ENCODE assay signal across 26 mouse cellular contexts in genomic region chrX:98874086-98874485, GRCm38 (mm10). TPM values are rescaled to one million over a fixed set of nuclear protein-coding genes. Genes with fewer than 3 reads are reported as not detected.
"Had no signal": no experiment of that assay in that cellular context is flagged by ENCODE, and none has a peak within 500 bp of the region (broad histone marks: within the 10 kb centered on the region; RNA-seq: fewer than 3 reads in every experiment).

No protein-coding gene starts in this region.

- ATAC-seq: inflammation-experienced regulatory T-cells, adult 6 months; intestine, embryonic 15.5 days; intestine, postnatal 0 days had no signal

- H3K36me3 ChIP-seq: heart, embryonic 13.5 days; heart, embryonic 15.5 days; hindbrain, embryonic 10.5 days; hindbrain, embryonic 12.5 days; intestine, embryonic 15.5 days; limb, embryonic 10.5 days; limb, embryonic 12.5 days; liver, embryonic 13.5 days; liver, embryonic 15.5 days had no signal

- H3K4me1 ChIP-seq: heart, embryonic 13.5 days; heart, embryonic 15.5 days; hindbrain, embryonic 12.5 days; intestine, embryonic 15.5 days; limb, embryonic 10.5 days; limb, embryonic 12.5 days; liver, embryonic 13.5 days; liver, embryonic 15.5 days had no signal

- H3K9me3 ChIP-seq: heart, embryonic 13.5 days; heart, embryonic 15.5 days; hindbrain, embryonic 10.5 days; hindbrain, embryonic 12.5 days; intestine, embryonic 15.5 days; limb, embryonic 10.5 days; limb, embryonic 12.5 days; liver, embryonic 13.5 days; liver, embryonic 15.5 days had no signal

- DNase-seq: gastrocnemius, adult 2 months; gastrocnemius, postnatal 10 days; gastrocnemius, postnatal 25 days; heart, adult 2 months; heart, postnatal 14 days; heart, postnatal 4 days; kidney, adult 18-20 months; kidney, adult 8-10 months; kidney, postnatal 10 days; kidney, postnatal 25 days; kidney, postnatal 4 days; layer of hippocampus, adult 9-11 months; liver; liver, embryonic 13.5 days had no signal

- H3K4me3 ChIP-seq: gastrocnemius, adult 2 months; heart, adult 2 months; heart, embryonic 13.5 days; heart, embryonic 15.5 days; hindbrain, embryonic 10.5 days; hindbrain, embryonic 12.5 days; intestine, embryonic 15.5 days; left cerebral cortex, adult 2 months; limb, embryonic 10.5 days; limb, embryonic 12.5 days; liver, embryonic 13.5 days; liver, embryonic 15.5 days had no signal

- H3K27me3 ChIP-seq: heart, embryonic 13.5 days; heart, embryonic 15.5 days; intestine, embryonic 15.5 days; liver, embryonic 15.5 days had no signal

- H3K27ac ChIP-seq: gastrocnemius, adult 2 months; heart, adult 2 months; heart, embryonic 13.5 days; heart, embryonic 15.5 days; hindbrain, embryonic 10.5 days; hindbrain, embryonic 12.5 days; hindbrain, embryonic 14.5 days; intestine, embryonic 15.5 days; left cerebral cortex, adult 2 months; limb, embryonic 10.5 days; limb, embryonic 12.5 days; liver, embryonic 13.5 days; liver, embryonic 15.5 days had no signal

RNA-seq across cellular contexts. Expression of gene Ophn1, which starts 16.7 kb away (rescaled TPM):
- polyA plus RNA-seq: inflammation-experienced regulatory T-cells, adult 6 months had no signal
